Mouse (Mus musculus) E14TG2a.4 (cell line): ENCODE data around the gene Cyp39a1.

Source experiments
- H3K27me3 ChIP-seq: 2 replicates; pipeline ENCODE4 v1.6.1; 2014; ENCODE audit warnings: low read length, control low read depth; ENCODE audit not compliant: insufficient read depth
- H3K36me3 ChIP-seq: 2 replicates; pipeline ENCODE4 v1.6.1; 2014; ENCODE audit warnings: low read length, control low read depth; ENCODE audit not compliant: insufficient read depth
- H3K4me1 ChIP-seq: replicated peaks from 2 replicates; pipeline ENCODE4 v1.6.1; 2014; ENCODE audit warnings: low read depth, low read length, control low read depth
- H3K4me3 ChIP-seq: replicated peaks from 2 replicates; pipeline ENCODE4 v1.5.1; 2014; ENCODE audit warnings: mild to moderate bottlenecking, low read length
- H3K9me3 ChIP-seq: 2 replicates; pipeline ENCODE4 v1.6.1; 2014; ENCODE audit warnings: low read length, control low read depth
- CTCF ChIP-seq: conservative IDR thresholded peaks from 2 replicates; pipeline ENCODE4 v1.5.1; 2014; ENCODE audit warnings: low read length
- NANOG ChIP-seq: IDR thresholded peaks from 2 replicates; pipeline ENCODE4 v1.6.1; 2014; ENCODE audit warnings: borderline replicate concordance, low read length, mixed read lengths
- POU5F1 ChIP-seq: IDR thresholded peaks from 2 replicates; pipeline ENCODE4 v1.6.1; 2014; ENCODE audit warnings: low read length, borderline replicate concordance

Gene Cyp39a1

GRCm38 (mm10) chr17:43719401-43719800 lies 52.2 kb downstream of the Cyp39a1 start:
- H3K36me3 ChIP-seq: no peaks in the 10 kb centered on the region
- H3K9me3 ChIP-seq: peaks cover 5% of the 10 kb centered on the region
- no peaks in the 10 kb centered on the region for H3K27me3 ChIP-seq
- H3K4me3 ChIP-seq: no peak overlapping the region
- TF ChIP-seq NANOG (no peak), CTCF (no peak), POU5F1 (no peak)
- peaks cover 40% of the 10 kb centered on the region for H3K4me1 ChIP-seq

GRCm38 (mm10) chr17:43724480-43724879 lies 57.3 kb downstream of the Cyp39a1 start:
- no peaks in the 10 kb centered on the region for H3K36me3 ChIP-seq
- TF ChIP-seq NANOG (no peak), CTCF (peak; percentile 90), POU5F1 (no peak)

GRCm38 (mm10) chr17:43731327-43731726 lies 64.1 kb downstream of the Cyp39a1 start:
- TF ChIP-seq POU5F1 (no peak), CTCF (no peak), NANOG (no peak)
- Histone ChIP-seq H3K4me1 (no peaks in the 10 kb centered on the region), H3K36me3 (no peaks in the 10 kb centered on the region), H3K4me3 (no peak overlapping the region), H3K9me3 (no peaks in the 10 kb centered on the region), H3K27me3 (no peaks in the 10 kb centered on the region)

More at GRCm38 (mm10) chr17:43724480-43724879, 57.3 kb downstream of the Cyp39a1 start:
- Histone ChIP-seq H3K4me1 (peaks cover 10% of the 10 kb centered on the region), H3K9me3 (0 out of 2 replicates have a peak, but pooled peaks cover 3% of the 10 kb centered on the region), H3K4me3 (no peak overlapping the region), H3K27me3 (no peaks in the 10 kb centered on the region)

- Histone ChIP-seq H3K36me3 (no peaks in the 10 kb centered on the region), H3K9me3 (no peaks in the 10 kb centered on the region), H3K4me1 (no peaks in the 10 kb centered on the region), H3K4me3 (no peak overlapping the region), H3K27me3 (no peaks in the 10 kb centered on the region)
- TF ChIP-seq NANOG: no peak
- TF ChIP-seq POU5F1: no peak
- no peak for TF ChIP-seq CTCF
Measured at GRCm38 (mm10) chr17:43731976-43732375, 64.8 kb downstream of the Cyp39a1 start.

- H3K4me1 ChIP-seq: no peaks in the 10 kb centered on the region
- no peaks in the 10 kb centered on the region for H3K27me3 ChIP-seq
- H3K9me3 ChIP-seq: peaks cover 3% of the 10 kb centered on the region; the same call in 1 of the 2 replicates
- H3K36me3 ChIP-seq: no peaks in the 10 kb centered on the region
- no peak overlapping the region for H3K4me3 ChIP-seq
- no peak for TF ChIP-seq POU5F1
- TF ChIP-seq CTCF: no peak
- no peak for TF ChIP-seq NANOG
Measured at GRCm38 (mm10) chr17:43734252-43734651, 67.0 kb downstream of the Cyp39a1 start.

GRCm38 (mm10) chr17:43743933-43744332 lies 76.7 kb downstream of the Cyp39a1 start:
- H3K4me3 ChIP-seq: no peak overlapping the region
- no peak for TF ChIP-seq POU5F1
- no peak for TF ChIP-seq NANOG
- H3K36me3 ChIP-seq: no peaks in the 10 kb centered on the region
- H3K9me3 ChIP-seq: no peaks in the 10 kb centered on the region
- H3K27me3 ChIP-seq: no peaks in the 10 kb centered on the region
- H3K4me1 ChIP-seq: peaks cover 3% of the 10 kb centered on the region; the same call in 1 of the 2 replicates

- TF ChIP-seq NANOG (no peak), CTCF (no peak), POU5F1 (no peak)
- Histone ChIP-seq H3K9me3 (no peaks in the 10 kb centered on the region), H3K36me3 (no peaks in the 10 kb centered on the region), H3K4me3 (no peak overlapping the region), H3K27me3 (no peaks in the 10 kb centered on the region), H3K4me1 (peaks cover 6% of the 10 kb centered on the region; the same call in 1 of the 2 replicates)
Measured at GRCm38 (mm10) chr17:43744425-43744824, 77.2 kb downstream of the Cyp39a1 start.

- TF ChIP-seq POU5F1: no peak
- TF ChIP-seq CTCF: no peak
- TF ChIP-seq NANOG: no peak
- H3K36me3 ChIP-seq: no peaks in the 10 kb centered on the region
- peaks cover 6% of the 10 kb centered on the region; the same call in 1 of the 2 replicates for H3K4me1 ChIP-seq
- H3K4me3 ChIP-seq: no peak overlapping the region
- no peaks in the 10 kb centered on the region for H3K27me3 ChIP-seq
- H3K9me3 ChIP-seq: no peaks in the 10 kb centered on the region
Measured at GRCm38 (mm10) chr17:43751146-43751545, 83.9 kb downstream of the Cyp39a1 start.

- Histone ChIP-seq H3K36me3 (no peaks in the 10 kb centered on the region), H3K4me3 (no peak overlapping the region), H3K9me3 (no peaks in the 10 kb centered on the region), H3K4me1 (peaks cover 6% of the 10 kb centered on the region; the same call in 1 of the 2 replicates), H3K27me3 (no peaks in the 10 kb centered on the region)
- TF ChIP-seq NANOG (no peak), CTCF (no peak), POU5F1 (no peak)
Measured at GRCm38 (mm10) chr17:43752811-43753210, 85.6 kb downstream of the Cyp39a1 start.
